Mouse (Mus musculus) forebrain, embryonic 11.5 days (tissue): ENCODE measurements around the gene C1ql4. TPM values are rescaled to one million over a fixed set of nuclear protein-coding genes. Genes with fewer than 3 reads are reported as not detected.
A peak's percentile ranks its signal among the peaks of the same experiment; 100 is the strongest.

Experiments used
- ATAC-seq: fragments of 200-750 bp; cut with Nextera tagmentation; replicated peaks from 2 replicates; pipeline ENCODE4 v1.8.0; 2017; ENCODE audit warnings: moderate TSS enrichment; ENCODE audit not compliant: low FRiP score
- DNase-seq: peaks from one replicate; pipeline ENCODE4 v3.0.0-alpha.2; 2017; ENCODE audit warnings: low spot score
- H3K27ac ChIP-seq: fragments of 300-500 bp; sonication (generic); 2 replicates; pipeline ENCODE4 v1.5.1; 2014; ENCODE audit warnings: low read depth, low read length
- H3K27me3 ChIP-seq: fragments of 300-500 bp; sonication (generic); 2 replicates; pipeline ENCODE4 v1.6.1; 2014; ENCODE audit warnings: mild to moderate bottlenecking, low read length, mixed read lengths; ENCODE audit not compliant: control insufficient read depth, insufficient read depth
- H3K36me3 ChIP-seq: fragments of 300-500 bp; sonication (generic); 2 replicates; pipeline ENCODE4 v1.6.1; 2014; ENCODE audit warnings: mild to moderate bottlenecking, low read length, moderate library complexity, mixed read lengths; ENCODE audit not compliant: control insufficient read depth, insufficient read depth
- H3K4me1 ChIP-seq: fragments of 300-500 bp; sonication (generic); replicated peaks from 2 replicates; pipeline ENCODE4 v1.6.1; 2014; ENCODE audit warnings: low read length, mixed read lengths; ENCODE audit not compliant: control insufficient read depth, insufficient read depth
- H3K4me2 ChIP-seq: fragments of 300-500 bp; sonication (generic); 2 replicates; pipeline ENCODE4 v1.6.1; 2014; ENCODE audit warnings: low read depth, mild to moderate bottlenecking, low read length, moderate library complexity, mixed read lengths; ENCODE audit not compliant: severe bottlenecking
- H3K4me3 ChIP-seq: fragments of 300-500 bp; sonication (generic); 2 replicates; pipeline ENCODE4 v1.5.1; 2014; ENCODE audit warnings: low read depth, low read length
- H3K9ac ChIP-seq: fragments of 300-500 bp; sonication (generic); 2 replicates; pipeline ENCODE4 v1.6.1; 2014; ENCODE audit warnings: low read length
- H3K9me3 ChIP-seq: fragments of 300-500 bp; sonication (generic); 2 replicates; pipeline ENCODE4 v1.6.1; 2016; ENCODE audit warnings: low read length, mixed read lengths; ENCODE audit not compliant: control insufficient read depth
- WGBS: fragments of 180-500 bp; shearing (Covaris S2); extraction: QIAGEN DNeasy Blood & Tissue Kit; methylation state at CpG from one replicate; pipeline ENCODE4 v1.1.7; 2014; 5-methylcytosine and 5-hydroxymethylcytosine counted together
- polyA plus RNA-seq: library from polyadenylated mRNA; unstranded; fragments of >200 nt; fragmentation: Nextera tagmentation; extraction: Ambion mirVana; gene quantifications from 2 replicates; pipeline ENCODE4 v1.2.1, GENCODE M21; 2014

Gene C1ql4
- polyA plus RNA-seq = 0.12 TPM in 1 of 2 replicates, not detected in the other

DNA sequence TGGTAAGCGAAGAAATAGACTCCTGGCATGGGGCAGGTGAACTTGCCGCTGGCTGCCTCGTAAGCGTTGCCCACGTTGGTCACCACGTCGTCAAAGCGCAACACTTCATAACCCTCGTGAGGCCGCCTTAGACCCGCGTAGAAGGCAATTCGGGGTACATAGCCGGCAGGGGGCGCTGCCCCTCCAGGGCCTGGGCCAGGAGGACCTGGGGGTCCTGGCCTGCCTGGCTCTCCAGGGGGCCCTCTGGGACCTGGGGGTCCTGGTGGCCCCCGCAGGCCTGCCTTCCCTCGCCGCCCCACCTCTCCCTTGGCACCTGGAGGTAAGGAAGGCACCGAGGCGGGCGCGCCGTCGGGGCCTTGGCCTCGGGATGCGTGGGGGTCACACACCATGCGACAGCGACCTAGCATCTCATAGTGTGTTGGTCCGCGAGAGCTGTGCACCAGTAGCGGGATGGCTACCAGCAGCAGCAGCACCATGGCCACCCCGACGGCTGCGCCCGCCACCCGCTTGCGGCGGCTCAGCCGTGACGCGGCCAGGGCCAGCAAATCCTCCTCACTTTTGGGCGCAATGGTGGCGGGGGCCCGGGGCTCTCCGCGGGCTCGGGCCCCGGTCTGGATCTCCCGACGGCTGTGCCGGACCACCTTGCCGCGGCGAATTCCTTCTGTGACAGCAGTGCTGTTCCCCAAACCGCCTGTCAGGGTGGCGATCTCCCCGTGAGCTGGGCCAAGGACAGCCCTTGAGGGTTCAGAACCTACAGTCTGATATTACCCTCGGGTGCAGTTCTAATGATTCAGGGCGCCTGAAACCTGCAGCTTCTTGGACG lies at the start of gene C1ql4:
TSS of gene C1ql4 (minus strand) at position 565 of the 823 bp plus-strand sequence.
- Histone ChIP-seq H3K4me3 (peak within 1 kb of the TSS; percentile 14; the same call in 1 of the 2 replicates), H3K4me1 (peaks cover 6% of the 10 kb centered on the region; the same call in 1 of the 2 replicates), H3K9ac (no peak within 1 kb of the TSS), H3K4me2 (peak within 1 kb of the TSS; percentile 43), H3K36me3 (peaks cover 4% of the 10 kb centered on the region; the same call in 1 of the 2 replicates), H3K9me3 (no peaks in the 10 kb centered on the region), H3K27ac (no peak within 1 kb of the TSS), H3K27me3 (peaks cover 84% of the 10 kb centered on the region)
- WGBS = 8% methylated on average over 58 of the region's 60 CpGs
- ATAC-seq (no peak), DNase-seq (peak; percentile 74)

GRCm38 (mm10) chr15:99129956-99130910 lies 42.6 kb upstream of the C1ql4 start:
- no peaks in the 10 kb centered on the region for H3K27me3 ChIP-seq
- H3K4me1 ChIP-seq = peaks cover 10% of the 10 kb centered on the region
- 59% methylated on average over 22 of the region's 22 CpGs for WGBS
- no peaks in the 10 kb centered on the region for H3K36me3 ChIP-seq
- no peak for ATAC-seq
- DNase-seq = peak; percentile 62
- no peaks in the 10 kb centered on the region for H3K9me3 ChIP-seq
- no peak overlapping the region for H3K4me3 ChIP-seq
- no peak overlapping the region for H3K9ac ChIP-seq
- H3K27ac ChIP-seq = no peak overlapping the region
- no peak overlapping the region for H3K4me2 ChIP-seq

DNA sequence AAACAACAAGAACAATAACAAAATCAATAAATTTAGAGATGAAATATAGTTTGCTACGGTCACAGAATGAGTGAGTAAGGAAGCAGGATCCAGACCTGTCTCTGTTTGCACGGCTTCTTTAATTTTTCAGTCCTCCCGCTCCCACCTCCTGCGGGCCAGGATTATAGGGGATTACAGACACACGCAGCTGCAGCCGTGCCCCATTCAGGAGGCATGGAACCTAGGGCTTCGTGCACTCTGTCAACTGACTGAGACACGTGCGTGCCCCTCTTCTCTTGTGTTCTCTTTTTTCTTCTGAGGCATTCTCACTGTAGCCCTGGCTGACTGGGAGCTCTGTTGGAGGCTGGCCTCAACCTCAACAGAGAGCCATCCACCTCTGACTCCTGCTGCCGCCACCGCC lies 41.8 kb upstream of the C1ql4 start:
- Histone ChIP-seq H3K4me2 (no peak overlapping the region), H3K9me3 (no peaks in the 10 kb centered on the region), H3K27me3 (no peaks in the 10 kb centered on the region), H3K4me1 (peaks cover 10% of the 10 kb centered on the region), H3K9ac (no peak overlapping the region), H3K4me3 (no peak overlapping the region), H3K36me3 (no peaks in the 10 kb centered on the region), H3K27ac (no peak overlapping the region)
- WGBS = 25% methylated on average over 11 of the region's 11 CpGs
- ATAC-seq (no peak), DNase-seq (no peak)

GRCm38 (mm10) chr15:99127851-99128522 lies 40.4 kb upstream of the C1ql4 start:
- Histone ChIP-seq H3K36me3 (no peaks in the 10 kb centered on the region), H3K4me1 (peaks cover 10% of the 10 kb centered on the region), H3K9ac (peak overlapping the region; percentile 74), H3K9me3 (no peaks in the 10 kb centered on the region), H3K27ac (no peak overlapping the region), H3K27me3 (no peaks in the 10 kb centered on the region), H3K4me3 (peak overlapping the region; percentile 70), H3K4me2 (peak overlapping the region; percentile 84)
- 61% methylated on average over 6 of the region's 6 CpGs for WGBS
- ATAC-seq = no peak
- DNase-seq = no peak

DNA sequence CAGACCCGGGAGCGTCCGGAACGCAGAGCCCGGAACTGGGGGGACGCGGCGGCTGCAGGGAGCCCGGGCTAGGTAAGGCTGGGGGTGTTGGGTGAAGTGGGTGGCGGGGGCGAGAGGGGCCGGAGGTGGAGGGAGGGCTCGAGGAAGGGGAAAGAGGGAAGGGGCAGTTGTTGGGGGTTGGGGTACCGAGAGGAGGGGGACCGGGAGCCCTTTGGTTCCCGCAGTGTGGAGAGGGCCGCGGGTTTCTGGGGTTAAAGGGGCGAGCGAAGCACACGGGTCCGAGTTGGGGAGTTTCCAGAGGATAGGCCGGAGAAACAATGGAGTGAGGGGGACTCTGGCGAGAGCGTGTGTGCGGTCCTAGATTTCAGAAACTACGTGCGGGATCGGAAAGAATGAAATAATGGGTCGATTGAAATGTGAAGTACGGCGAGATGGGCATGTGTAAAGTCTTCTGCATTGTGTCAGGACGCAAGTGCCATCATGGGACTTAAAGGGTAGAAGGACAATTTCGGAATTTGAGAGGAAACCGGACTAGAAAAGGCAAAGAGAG lies 39.3 kb upstream of the C1ql4 start:
- Histone ChIP-seq H3K4me3 (peak overlapping the region; percentile 70), H3K9me3 (no peaks in the 10 kb centered on the region), H3K27me3 (no peaks in the 10 kb centered on the region), H3K27ac (peak overlapping the region; percentile 90), H3K4me2 (peak overlapping the region; percentile 84), H3K36me3 (no peaks in the 10 kb centered on the region), H3K9ac (peak overlapping the region; percentile 74), H3K4me1 (peaks cover 10% of the 10 kb centered on the region)
- DNase-seq = no peak
- peak; percentile 47 for ATAC-seq
- WGBS = under 1% methylated on average over 34 of the region's 35 CpGs

GRCm38 (mm10) chr15:99126081-99126815 lies 38.6 kb upstream of the C1ql4 start:
- Histone ChIP-seq H3K4me2 (peak overlapping the region; percentile 84), H3K36me3 (no peaks in the 10 kb centered on the region), H3K4me1 (peaks cover 10% of the 10 kb centered on the region), H3K27ac (peak overlapping the region; percentile 90), H3K9me3 (no peaks in the 10 kb centered on the region), H3K9ac (peak overlapping the region; percentile 74), H3K27me3 (no peaks in the 10 kb centered on the region), H3K4me3 (peak overlapping the region; percentile 70)
- ATAC-seq = peak; percentile 87
- DNase-seq = peak; percentile 96
- under 1% methylated on average over 115 of the region's 115 CpGs for WGBS

- WGBS = 1% methylated on average over 12 of the region's 12 CpGs
- H3K4me1 ChIP-seq = peaks cover 10% of the 10 kb centered on the region
- H3K36me3 ChIP-seq = no peaks in the 10 kb centered on the region
- no peaks in the 10 kb centered on the region for H3K27me3 ChIP-seq
- peak within 1 kb of the TSS; percentile 70 for H3K4me3 ChIP-seq
- H3K9me3 ChIP-seq = no peaks in the 10 kb centered on the region
- H3K9ac ChIP-seq = peak within 1 kb of the TSS; percentile 74
- H3K27ac ChIP-seq = peak within 1 kb of the TSS; percentile 90
- H3K4me2 ChIP-seq = peak within 1 kb of the TSS; percentile 84
- DNase-seq = no peak
- no peak for ATAC-seq
Observed at GRCm38 (mm10) chr15:99125711-99126080, 38.1 kb upstream of the C1ql4 start, which contains the start of gene Spats2. Gene Spats2 (plus strand): TSS chr15:99125916.
